Mouse (Mus musculus) embryonic fibroblast, embryonic 13.5 days (primary cell): Measurements from ENCODE around the gene Smpd2. TPM values are rescaled to one million over a fixed set of nuclear protein-coding genes. Genes with fewer than 3 reads are reported as not detected.

ENCODE experiments used
- H3K27ac ChIP-seq: 2 replicates; pipeline ENCODE4 v1.5.1; 2012; ENCODE audit warnings: low read length, control low read depth, inconsistent platforms; ENCODE audit not compliant: insufficient read depth
- H3K4me1 ChIP-seq: 2 replicates; pipeline ENCODE4 v1.6.1; 2011; ENCODE audit warnings: low read length; ENCODE audit not compliant: control insufficient read depth, insufficient read depth
- H3K4me3 ChIP-seq: 2 replicates; pipeline ENCODE4 v1.5.1; 2011; ENCODE audit warnings: mild to moderate bottlenecking, control low read depth, low read length; ENCODE audit not compliant: insufficient read depth
- CTCF ChIP-seq: IDR thresholded peaks from 2 replicates; pipeline ENCODE4 v1.5.1; 2011; ENCODE audit warnings: mild to moderate bottlenecking, control low read depth, low read length, moderate library complexity, borderline replicate concordance; ENCODE audit not compliant: insufficient read depth
- POLR2A ChIP-seq: IDR thresholded peaks from 2 replicates; pipeline ENCODE4 v1.6.1; 2011; ENCODE audit warnings: low read depth, mild to moderate bottlenecking, control low read depth, low read length, moderate library complexity
- polyA plus RNA-seq: library from polyadenylated mRNA; stranded (reverse); fragments of >200 nt; gene quantifications from 2 replicates; pipeline ENCODE4 v1.2.4, GENCODE M21; 2011; ENCODE audit warnings: low read depth; ENCODE audit not compliant: missing spikeins, insufficient read length

Smpd2 gene
- 13.7 and 16.7 TPM in 2 replicates for polyA plus RNA-seq

DNA sequence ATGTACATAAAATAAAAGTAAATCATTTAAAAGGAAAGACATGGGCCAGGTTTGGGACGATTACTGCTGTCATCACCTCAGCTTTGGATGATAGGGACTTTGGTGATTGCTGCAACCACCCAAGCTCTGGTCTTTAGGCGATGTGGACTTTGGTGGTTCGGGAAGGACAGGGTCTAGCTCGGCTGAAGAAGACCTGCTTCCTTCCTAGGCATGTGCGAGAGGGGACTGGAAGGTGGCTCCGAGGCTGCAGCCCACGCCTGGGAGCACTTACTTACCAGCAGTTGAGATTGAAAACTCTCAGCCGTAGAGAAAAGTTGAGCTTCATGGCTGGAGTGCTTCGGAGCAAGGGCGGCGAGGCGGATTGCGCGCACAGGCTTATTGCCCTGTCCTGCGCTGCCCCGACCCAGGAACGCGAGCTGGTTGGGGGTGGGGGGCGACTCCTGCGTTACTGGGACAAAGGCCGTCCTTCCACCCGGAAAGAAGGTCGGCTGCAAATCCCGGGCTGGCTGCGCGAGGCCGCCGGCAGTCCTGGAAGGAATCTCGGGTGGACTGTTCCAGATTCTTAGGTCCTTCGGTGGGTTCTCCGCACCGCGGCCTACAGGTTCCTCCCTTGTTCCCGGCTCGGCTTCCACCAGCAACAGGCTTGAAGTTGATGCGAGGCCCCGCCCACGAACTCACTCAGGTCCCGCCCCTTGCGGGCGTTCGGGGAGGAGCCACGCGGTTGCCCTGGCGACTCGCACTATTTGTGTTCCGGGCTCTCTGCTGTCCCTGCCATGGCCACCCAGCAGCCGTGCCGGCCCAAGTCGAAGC lies at the start of gene Smpd2, which contains the start of gene Ppil6:
Smpd2 (minus strand) TSS at position 662 of the 810 bp plus-strand sequence.
Ppil6 (plus strand) TSS at position 732 of the 810 bp plus-strand sequence.
- Histone ChIP-seq H3K4me3 (peak within 1 kb of the TSS; percentile 66), H3K27ac (0 out of 2 replicates have a peak within 1 kb of the TSS, but pooled peaks have one; percentile 2), H3K4me1 (peaks cover 4% of the 10 kb centered on the region; the same call in 1 of the 2 replicates)
- TF ChIP-seq CTCF (no peak), POLR2A (peak; percentile 87)

DNA sequence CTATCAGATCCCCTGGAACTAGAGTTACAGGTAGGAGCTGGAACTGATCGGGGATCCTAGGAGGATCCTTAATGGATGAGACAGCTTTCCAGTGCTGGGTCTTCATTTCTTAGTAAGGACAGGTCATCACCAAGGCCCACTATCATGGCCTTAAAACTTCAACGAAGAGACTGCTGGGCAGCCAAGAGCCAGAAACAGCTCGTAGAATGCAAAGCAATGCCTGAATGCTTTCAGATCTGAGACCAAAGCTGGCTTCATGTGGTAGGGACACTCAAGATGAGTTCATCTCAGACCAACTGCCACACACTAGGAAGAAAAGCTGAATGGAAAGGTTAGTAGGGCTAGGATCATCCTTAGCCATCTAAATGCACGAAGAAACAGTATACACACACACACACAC lies 48.8 kb upstream of the Smpd2 start:
- TF ChIP-seq CTCF (no peak), POLR2A (no peak)
- no peak overlapping the region for H3K4me3 ChIP-seq
- no peak overlapping the region for H3K27ac ChIP-seq
- no peaks in the 10 kb centered on the region for H3K4me1 ChIP-seq

GRCm38 (mm10) chr10:41537983-41538330 lies 47.8 kb upstream of the Smpd2 start:
- no peak for TF ChIP-seq CTCF
- no peak for TF ChIP-seq POLR2A
- H3K4me1 ChIP-seq, result no peaks in the 10 kb centered on the region
- no peak overlapping the region for H3K4me3 ChIP-seq
- H3K27ac ChIP-seq, result no peak overlapping the region

GRCm38 (mm10) chr10:41537226-41537982 lies 47.2 kb upstream of the Smpd2 start:
- Histone ChIP-seq H3K4me3 (no peak overlapping the region), H3K4me1 (no peaks in the 10 kb centered on the region), H3K27ac (no peak overlapping the region)
- TF ChIP-seq CTCF (no peak), POLR2A (no peak)

- no peak overlapping the region for H3K4me3 ChIP-seq
- TF ChIP-seq POLR2A (no peak), CTCF (no peak)
- H3K4me1 ChIP-seq, result no peaks in the 10 kb centered on the region
- no peak overlapping the region for H3K27ac ChIP-seq
These were observed 46.5 kb upstream of the Smpd2 start for GRCm38 (mm10) chr10:41536714-41537113.

- Histone ChIP-seq H3K4me1 (no peaks in the 10 kb centered on the region), H3K4me3 (no peak overlapping the region), H3K27ac (no peak overlapping the region)
- no peak for TF ChIP-seq POLR2A
- TF ChIP-seq CTCF, result no peak
These were observed 45.8 kb upstream of the Smpd2 start for GRCm38 (mm10) chr10:41535991-41536390.

DNA sequence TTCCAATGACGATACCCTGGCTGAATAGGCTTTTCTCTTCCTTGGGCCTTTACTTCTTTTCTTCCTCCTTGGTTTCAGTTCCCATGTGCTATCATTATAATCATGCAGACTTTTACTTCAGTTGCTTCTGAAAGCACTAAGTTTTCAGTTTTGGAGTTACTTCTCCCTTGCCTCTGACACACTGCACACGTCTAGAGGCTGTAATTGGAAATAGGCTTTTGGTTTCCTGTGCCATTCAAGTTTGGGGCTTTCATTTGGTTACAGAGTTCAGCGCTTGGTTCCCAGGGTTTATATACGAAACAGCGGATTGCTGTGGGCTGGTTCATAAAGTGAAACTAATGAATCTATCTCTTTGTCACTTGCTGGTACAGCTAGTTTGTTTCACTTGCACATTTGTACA lies 39.8 kb upstream of the Smpd2 start:
- no peak overlapping the region for H3K27ac ChIP-seq
- no peak for TF ChIP-seq CTCF
- TF ChIP-seq POLR2A, result no peak
- no peaks in the 10 kb centered on the region for H3K4me1 ChIP-seq
- H3K4me3 ChIP-seq, result no peak overlapping the region

- H3K27ac ChIP-seq, result no peak overlapping the region
- TF ChIP-seq CTCF (no peak), POLR2A (no peak)
These were observed 35.5 kb upstream of the Smpd2 start for GRCm38 (mm10) chr10:41525696-41526095.

DNA sequence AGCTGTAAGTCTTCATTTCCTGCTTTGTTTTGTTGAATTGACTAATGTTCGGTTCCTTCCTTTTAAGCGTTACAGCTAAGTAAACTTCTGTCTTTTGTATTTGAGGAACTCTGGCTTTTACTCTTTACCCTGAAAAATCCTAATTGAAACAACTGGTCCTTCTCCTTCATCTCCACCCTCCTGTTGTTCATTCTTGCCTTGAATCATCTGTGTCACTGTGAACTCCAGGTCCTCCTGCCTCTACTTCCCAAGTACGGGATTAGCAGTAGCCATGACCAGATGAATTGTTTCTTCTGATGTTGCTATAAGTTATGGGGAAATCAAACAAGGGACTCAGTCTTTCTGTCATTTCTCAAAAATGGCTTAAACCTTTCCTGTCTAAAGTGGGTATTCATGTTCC lies 33.2 kb upstream of the Smpd2 start:
- Histone ChIP-seq H3K27ac (no peak overlapping the region), H3K4me3 (no peak overlapping the region), H3K4me1 (no peaks in the 10 kb centered on the region; the same call in 1 of the 2 replicates)
- TF ChIP-seq POLR2A (no peak), CTCF (no peak)

More at GRCm38 (mm10) chr10:41525696-41526095, 35.5 kb upstream of the Smpd2 start:
- no peaks in the 10 kb centered on the region; the same call in 1 of the 2 replicates for H3K4me1 ChIP-seq
- H3K4me3 ChIP-seq, result no peak overlapping the region

GRCm38 (mm10) chr10:41520410-41520673 lies 30.2 kb upstream of the Smpd2 start:
- Histone ChIP-seq H3K4me1 (no peaks in the 10 kb centered on the region; the same call in 1 of the 2 replicates), H3K4me3 (peak overlapping the region; percentile 95), H3K27ac (no peak overlapping the region)
- no peak for TF ChIP-seq POLR2A
- TF ChIP-seq CTCF, result no peak
